Mouse (Mus musculus) stomach, embryonic 14.5 days (tissue): ENCODE results near the gene Prdx1. TPM values are rescaled to one million over a fixed set of nuclear protein-coding genes. Genes with fewer than 3 reads are reported as not detected.

ENCODE experiments used
- ATAC-seq: fragments of 200-750 bp; cut with Nextera tagmentation; 2 replicates; pipeline ENCODE4 v1.8.0; 2017; ENCODE audit warnings: low read depth, moderate TSS enrichment; ENCODE audit not compliant: insufficient number of reproducible peaks, insufficient read depth, low FRiP score
- H3K27ac ChIP-seq: fragments of 300-500 bp; sonication (generic); 2 replicates; pipeline ENCODE4 v1.5.1; 2014; ENCODE audit warnings: mild to moderate bottlenecking, low read length, moderate library complexity, mixed read lengths
- H3K27me3 ChIP-seq: fragments of 300-500 bp; sonication (generic); 2 replicates; pipeline ENCODE4 v1.6.1; 2014; ENCODE audit warnings: low read length, control low read depth, mixed read lengths; ENCODE audit not compliant: control insufficient read depth, insufficient read depth
- H3K36me3 ChIP-seq: fragments of 300-500 bp; sonication (generic); 2 replicates; pipeline ENCODE4 v1.6.1; 2014; ENCODE audit warnings: mild to moderate bottlenecking, control low read depth, low read length, moderate library complexity, mixed read lengths; ENCODE audit not compliant: control insufficient read depth, insufficient read depth
- H3K4me1 ChIP-seq: fragments of 300-500 bp; sonication (generic); 2 replicates; pipeline ENCODE4 v1.6.1; 2014; ENCODE audit warnings: low read length, control low read depth, mixed read lengths; ENCODE audit not compliant: control insufficient read depth, insufficient read depth
- H3K4me2 ChIP-seq: fragments of 300-500 bp; sonication (generic); replicated peaks from 2 replicates; pipeline ENCODE4 v1.6.1; 2014; ENCODE audit warnings: low read depth, low read length, control low read depth
- H3K4me3 ChIP-seq: fragments of 300-500 bp; sonication (generic); 2 replicates; pipeline ENCODE4 v1.5.1; 2014; ENCODE audit warnings: low read depth, low read length, control low read depth
- H3K9ac ChIP-seq: fragments of 300-500 bp; sonication (generic); replicated peaks from 2 replicates; pipeline ENCODE4 v1.6.1; 2014; ENCODE audit warnings: low read depth, mild to moderate bottlenecking, control low read depth, low read length, moderate library complexity, mixed read lengths
- H3K9me3 ChIP-seq: fragments of 300-500 bp; sonication (generic); 2 replicates; pipeline ENCODE4 v1.6.1; 2016; ENCODE audit warnings: low read depth, low read length, control low read depth; ENCODE audit not compliant: control insufficient read depth
- WGBS: fragments of 180-500 bp; shearing (Covaris S2); extraction: QIAGEN DNeasy Blood & Tissue Kit; methylation state at CpG from one replicate; pipeline ENCODE4 v1.1.7; 2014; 5-methylcytosine and 5-hydroxymethylcytosine counted together
- polyA plus RNA-seq: library from polyadenylated mRNA; unstranded; fragments of >200 nt; fragmentation: Nextera tagmentation; extraction: Ambion mirVana; gene quantifications from 2 replicates; pipeline ENCODE4 v1.2.1, GENCODE M21; 2014

Prdx1 gene
- polyA plus RNA-seq, 1 experiment from 2014 or later: 1,341 TPM

- no peak for ATAC-seq
- Histone ChIP-seq H3K27me3 (no peaks in the 10 kb centered on the region), H3K36me3 (peaks cover 3% of the 10 kb centered on the region; the same call in 1 of the 2 replicates), H3K4me2 (no peak overlapping the region), H3K4me3 (no peak overlapping the region), H3K4me1 (peaks cover 12% of the 10 kb centered on the region; the same call in 1 of the 2 replicates), H3K9ac (no peak overlapping the region), H3K27ac (no peak overlapping the region), H3K9me3 (no peaks in the 10 kb centered on the region)
- WGBS: 69% methylated on average over 4 of the region's 4 CpGs
Measured at GRCm38 (mm10) chr4:116683957-116684356, 1.4 kb upstream of the Prdx1 start.

GRCm38 (mm10) chr4:116684665-116685064 is 679 bp upstream of the Prdx1 start:
- ATAC-seq: no peak
- peaks cover 10% of the 10 kb centered on the region for H3K36me3 ChIP-seq
- no peaks in the 10 kb centered on the region for H3K9me3 ChIP-seq
- no peak overlapping the region for H3K9ac ChIP-seq
- peaks cover 12% of the 10 kb centered on the region; the same call in 1 of the 2 replicates for H3K4me1 ChIP-seq
- WGBS: 73% methylated on average over 2 of the region's 2 CpGs
- peak overlapping the region; percentile 73; the same call in 1 of the 2 replicates for H3K4me3 ChIP-seq
- peak overlapping the region; percentile 77; the same call in 1 of the 2 replicates for H3K27ac ChIP-seq
- H3K27me3 ChIP-seq: no peaks in the 10 kb centered on the region
- H3K4me2 ChIP-seq: peak overlapping the region; percentile 79; the same call in 1 of the 2 replicates

GRCm38 (mm10) chr4:116687041-116687440 is 1.7 kb downstream of the Prdx1 start:
- WGBS: 37% methylated on average over 1 of the region's 1 CpGs
- no peak for ATAC-seq
- peak overlapping the region; percentile 66; the same call in 1 of the 2 replicates for H3K9ac ChIP-seq
- H3K4me3 ChIP-seq: peak overlapping the region; percentile 73
- peak overlapping the region; percentile 79 for H3K4me2 ChIP-seq
- peaks cover 29% of the 10 kb centered on the region for H3K36me3 ChIP-seq
- no peaks in the 10 kb centered on the region for H3K27me3 ChIP-seq
- H3K27ac ChIP-seq: no peak overlapping the region
- H3K9me3 ChIP-seq: no peaks in the 10 kb centered on the region
- peaks cover 12% of the 10 kb centered on the region; the same call in 1 of the 2 replicates for H3K4me1 ChIP-seq

GRCm38 (mm10) chr4:116689309-116689876 is 4.0 kb downstream of the Prdx1 start:
- Histone ChIP-seq H3K4me2 (no peak overlapping the region), H3K9me3 (no peaks in the 10 kb centered on the region), H3K4me3 (no peak overlapping the region), H3K27ac (no peak overlapping the region), H3K9ac (no peak overlapping the region), H3K36me3 (peaks cover 49% of the 10 kb centered on the region), H3K27me3 (no peaks in the 10 kb centered on the region), H3K4me1 (peaks cover 12% of the 10 kb centered on the region; the same call in 1 of the 2 replicates)
- ATAC-seq: no peak
- 76% methylated on average over 4 of the region's 4 CpGs for WGBS

- Histone ChIP-seq H3K27me3 (no peaks in the 10 kb centered on the region), H3K4me2 (no peak overlapping the region), H3K9ac (no peak overlapping the region), H3K36me3 (peaks cover 67% of the 10 kb centered on the region), H3K4me3 (no peak overlapping the region), H3K27ac (no peak overlapping the region), H3K9me3 (no peaks in the 10 kb centered on the region), H3K4me1 (peaks cover 5% of the 10 kb centered on the region; the same call in 1 of the 2 replicates)
- no peak for ATAC-seq
- 89% methylated on average over 2 of the region's 2 CpGs for WGBS
Measured at GRCm38 (mm10) chr4:116692146-116692545, 6.8 kb downstream of the Prdx1 start.

- Histone ChIP-seq H3K36me3 (peaks cover 76% of the 10 kb centered on the region), H3K27ac (no peak overlapping the region), H3K4me2 (no peak overlapping the region), H3K9me3 (no peaks in the 10 kb centered on the region), H3K9ac (no peak overlapping the region), H3K4me1 (no peaks in the 10 kb centered on the region), H3K4me3 (no peak overlapping the region), H3K27me3 (no peaks in the 10 kb centered on the region)
- 78% methylated on average over 2 of the region's 2 CpGs for WGBS
- ATAC-seq: no peak
Measured at GRCm38 (mm10) chr4:116693785-116694184, 8.4 kb downstream of the Prdx1 start.

GRCm38 (mm10) chr4:116698693-116699342 is 13.5 kb downstream of the Prdx1 start:
- Histone ChIP-seq H3K9me3 (no peaks in the 10 kb centered on the region), H3K27ac (no peak overlapping the region), H3K9ac (no peak overlapping the region), H3K4me3 (no peak overlapping the region), H3K4me2 (no peak overlapping the region), H3K27me3 (no peaks in the 10 kb centered on the region), H3K4me1 (no peaks in the 10 kb centered on the region), H3K36me3 (peaks cover 48% of the 10 kb centered on the region)
- no peak for ATAC-seq
- WGBS: 84% methylated on average over 2 of the region's 2 CpGs

GRCm38 (mm10) chr4:116700964-116701363 is 15.6 kb downstream of the Prdx1 start:
- no peak for ATAC-seq
- no peak overlapping the region for H3K27ac ChIP-seq
- H3K4me2 ChIP-seq: no peak overlapping the region
- no peaks in the 10 kb centered on the region for H3K9me3 ChIP-seq
- H3K4me1 ChIP-seq: no peaks in the 10 kb centered on the region
- no peaks in the 10 kb centered on the region for H3K27me3 ChIP-seq
- no peak overlapping the region for H3K9ac ChIP-seq
- 83% methylated on average over 1 of the region's 1 CpGs for WGBS
- H3K4me3 ChIP-seq: no peak overlapping the region
- H3K36me3 ChIP-seq: peaks cover 32% of the 10 kb centered on the region
